Mouse (Mus musculus): Measurements from ENCODE around the gene Efna3. TPM values are rescaled to one million over a fixed set of nuclear protein-coding genes. Genes with fewer than 3 reads are reported as not detected.
A peak's percentile ranks its signal among the peaks of the same experiment; 100 is the strongest.

The Efna3 gene
- 10 to 100 TPM; 67.0 to 69.9 TPM for total RNA-seq (2021)

DNA sequence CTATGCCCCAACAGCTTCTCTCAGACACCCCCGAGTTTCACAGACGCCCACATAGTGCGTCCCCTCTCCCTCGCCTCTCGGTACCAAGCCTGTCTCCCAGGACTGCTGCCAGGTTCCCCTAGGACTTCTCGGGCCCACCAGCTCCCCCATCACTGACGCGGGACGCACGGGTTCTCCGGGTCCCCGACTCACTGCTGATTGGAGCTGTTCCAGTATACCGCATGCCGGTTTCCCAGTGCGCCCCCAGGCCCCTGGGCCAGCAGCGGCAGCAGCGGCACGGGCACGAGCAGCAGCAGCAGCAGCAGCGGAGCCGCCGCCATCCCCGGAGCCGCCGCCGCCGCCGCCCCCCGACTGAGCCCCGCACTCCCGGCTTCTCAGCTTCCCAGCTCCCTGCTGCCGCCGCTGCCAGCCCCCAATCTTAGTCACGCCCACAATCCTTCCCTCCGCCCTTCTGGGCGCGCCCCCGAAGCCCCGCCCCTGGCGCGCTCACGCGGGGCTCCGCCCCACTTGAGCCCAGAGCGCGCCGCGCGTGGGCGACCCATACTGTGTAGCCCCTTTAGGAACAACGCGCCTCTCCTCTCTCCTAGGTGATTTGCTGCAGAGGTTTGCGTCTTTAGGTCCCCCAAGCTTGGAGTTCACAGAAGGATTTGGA lies at the start of gene Efna3:
TSS of gene Efna3 (minus strand) at position 452 of the 652 bp plus-strand sequence.
- DNase-seq: peak; percentile 88

DNA sequence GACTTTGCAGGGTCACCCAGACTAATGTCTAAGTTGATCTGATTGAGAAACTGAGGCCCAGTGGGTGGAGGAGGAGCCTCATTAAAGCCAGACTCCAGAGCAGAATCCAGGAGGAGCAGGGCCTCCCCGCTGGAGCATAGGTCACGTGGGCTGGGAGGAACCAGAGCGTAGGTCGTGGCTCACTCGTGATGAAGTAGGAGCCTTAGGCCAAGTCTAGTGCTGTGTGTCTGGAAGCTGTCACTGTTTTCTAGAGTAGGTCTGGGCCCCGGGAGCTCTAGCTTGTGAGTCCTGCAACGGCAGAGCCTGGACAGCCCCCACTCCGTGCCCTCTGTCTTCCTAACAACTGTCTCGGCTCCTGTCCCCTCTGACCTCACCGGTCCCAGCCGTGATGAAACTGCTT lies 44.6 kb upstream of the Efna3 start:
- DNase-seq: no peak

DNA sequence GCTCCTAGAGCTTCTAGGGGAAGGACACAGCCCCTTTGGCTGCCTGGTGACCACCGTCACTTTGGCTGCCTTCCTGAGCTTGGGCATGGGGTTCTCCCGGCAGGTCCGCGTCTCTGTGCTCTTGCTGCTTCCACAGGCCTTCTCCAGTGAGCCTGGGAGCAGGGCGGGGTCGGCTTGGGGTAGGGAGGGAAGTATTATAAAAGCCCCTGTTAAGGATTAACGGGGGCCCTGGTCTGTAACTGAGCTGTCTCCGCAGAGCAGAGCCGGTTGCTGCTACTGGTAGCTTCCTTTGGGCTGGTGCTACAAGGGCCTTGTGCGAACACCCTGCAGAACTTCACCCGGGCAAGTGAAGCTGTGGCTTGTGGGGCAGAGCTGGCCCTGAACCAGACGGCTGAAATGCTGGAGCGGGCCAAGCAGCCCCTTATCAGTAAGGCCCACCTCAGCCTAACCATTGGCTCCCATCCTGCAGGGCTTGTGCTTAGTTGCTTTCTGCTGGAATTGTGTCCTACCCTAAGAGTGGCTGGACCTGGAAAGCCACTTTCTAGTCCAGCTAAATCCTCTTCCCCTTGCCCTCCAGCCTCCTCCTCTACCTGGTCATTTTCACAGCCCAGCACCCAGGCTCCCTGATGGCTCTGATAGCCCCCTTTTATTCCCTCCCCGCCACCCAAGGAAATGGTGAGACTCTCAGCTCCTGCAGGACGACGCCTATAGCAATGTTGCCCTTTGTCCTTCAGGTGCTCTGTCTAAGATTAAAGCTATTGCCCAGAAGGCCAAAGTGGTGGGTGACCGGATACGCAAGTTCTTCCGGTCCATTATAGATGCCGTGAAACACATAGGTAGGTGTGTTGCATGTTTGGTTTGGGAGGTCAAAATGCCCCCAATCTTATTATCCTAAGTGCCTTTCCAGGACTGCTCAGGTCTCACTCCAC lies 43.0 kb upstream of the Efna3 start:
- DNase-seq: no peak

DNA sequence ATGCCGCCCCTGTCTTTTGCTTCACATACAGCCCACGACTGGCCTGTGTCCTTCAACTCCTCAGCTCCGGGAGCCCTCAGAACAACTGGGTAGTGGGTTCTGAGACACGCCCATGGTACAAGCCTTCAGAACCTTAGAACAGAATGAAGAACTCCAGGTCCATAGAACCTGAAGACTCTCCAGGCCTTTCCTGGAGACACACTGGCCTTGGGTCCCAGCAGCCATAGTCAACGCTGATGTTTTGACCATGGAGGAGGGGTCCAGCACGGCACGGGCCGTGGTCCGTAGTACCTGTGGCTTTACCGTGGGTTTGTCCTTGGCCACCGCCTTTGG lies 42.4 kb upstream of the Efna3 start, which contains the start of gene Dcst1:
TSS of gene Dcst1 (minus strand) at position 101 of the 333 bp plus-strand sequence.
- no peak for DNase-seq

DNA sequence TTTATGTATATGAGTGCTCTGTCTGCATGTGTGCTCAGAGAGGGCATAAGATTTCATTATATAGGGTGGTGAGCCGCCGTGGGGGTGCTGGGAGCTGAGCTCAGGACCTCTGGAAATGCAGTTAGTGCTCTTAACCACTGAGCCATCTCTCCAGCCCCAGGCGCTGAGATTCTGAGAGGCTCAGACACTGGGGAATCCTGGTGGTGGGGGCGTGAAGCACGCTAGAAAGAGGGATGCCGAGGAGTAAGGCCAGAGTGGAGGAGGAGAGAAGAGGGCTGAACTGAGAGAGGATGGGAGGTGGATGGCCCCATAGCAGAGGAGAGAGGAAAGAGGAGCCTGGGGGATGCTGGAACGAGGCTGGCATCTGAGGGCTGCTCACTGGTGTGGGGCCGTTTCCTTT lies 41.9 kb upstream of the Efna3 start:
- DNase-seq: no peak

DNA sequence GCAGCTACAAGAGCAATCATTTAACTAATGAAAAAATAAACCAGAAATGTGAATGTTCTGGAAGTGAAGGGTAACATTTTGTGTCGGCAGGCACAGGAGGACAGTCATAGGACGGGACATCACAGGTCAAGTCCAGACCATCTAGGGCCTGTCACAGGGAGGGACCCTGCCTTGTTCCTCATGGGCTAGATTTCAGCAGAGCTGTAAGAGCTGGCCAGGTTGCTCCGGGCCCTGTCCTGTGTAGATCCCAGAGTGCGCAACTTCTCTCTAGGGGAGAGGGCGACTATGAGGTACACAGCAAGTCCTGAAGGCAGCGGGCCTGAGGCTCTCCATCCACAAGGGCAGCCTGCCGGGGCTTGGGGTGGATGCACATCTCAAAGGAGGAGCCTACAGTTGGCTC lies 38.9 kb upstream of the Efna3 start, which contains the start of gene Dcst2:
TSS of gene Dcst2 (plus strand) at position 301 of the 400 bp plus-strand sequence.
- DNase-seq: no peak

DNA sequence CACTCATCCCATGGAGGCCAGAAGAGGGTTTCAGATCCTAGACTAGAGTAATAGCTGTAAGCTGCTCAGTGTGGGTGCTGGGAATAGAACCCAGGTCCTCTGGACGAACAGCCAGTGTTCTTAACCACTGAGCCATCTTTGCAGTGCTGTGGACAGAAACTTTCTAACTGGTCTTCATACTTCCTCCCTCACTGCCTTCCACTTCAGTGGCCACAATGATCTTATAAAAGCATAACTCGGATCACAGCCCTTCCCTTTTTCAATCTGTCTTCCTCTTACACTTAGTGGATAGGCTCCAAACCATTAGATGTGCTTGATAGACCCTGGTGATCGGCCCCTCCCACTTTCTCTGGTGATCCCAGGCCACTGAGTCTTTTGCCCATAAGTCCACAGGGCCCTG lies 37.5 kb upstream of the Efna3 start:
- no peak for DNase-seq

DNA sequence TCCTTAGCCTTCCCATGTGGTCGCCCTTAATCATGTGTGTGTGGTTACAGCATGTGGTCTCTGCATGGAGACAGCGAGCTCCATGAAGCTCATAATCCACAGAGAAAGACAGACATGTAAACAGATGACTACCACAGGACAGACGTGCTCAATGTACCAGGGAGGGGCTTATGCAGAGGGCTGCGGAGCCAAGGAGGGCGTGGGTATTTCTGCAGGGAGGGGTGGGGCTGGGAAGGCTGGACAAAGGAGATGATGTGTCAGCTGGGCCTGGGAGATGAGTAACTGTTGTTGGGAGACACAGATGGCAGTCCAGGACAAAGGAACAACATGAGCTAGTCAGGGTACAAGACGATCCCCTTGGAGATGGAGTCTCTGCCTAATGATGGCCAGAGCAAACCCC lies 36.9 kb upstream of the Efna3 start:
- DNase-seq: no peak

DNA sequence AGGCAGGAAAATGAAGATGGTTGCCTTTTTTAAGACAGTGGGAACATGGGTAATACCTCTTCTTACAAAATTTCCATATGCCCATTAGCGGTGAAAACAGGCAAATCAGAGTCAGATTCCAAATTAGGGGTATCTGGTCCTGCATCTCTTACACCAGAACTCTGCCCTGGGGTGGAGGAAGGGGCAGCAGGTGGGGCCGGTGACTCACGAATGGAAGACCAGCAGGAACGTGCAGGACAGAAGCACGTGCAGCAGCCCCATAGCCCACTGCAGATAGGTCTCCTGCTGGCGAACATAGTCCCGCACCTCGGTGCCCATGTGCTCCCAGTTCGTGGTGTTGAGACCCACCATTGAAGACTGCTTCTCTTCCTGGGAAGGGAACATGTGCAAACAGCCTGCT lies 33.3 kb upstream of the Efna3 start:
- DNase-seq: no peak

DNA sequence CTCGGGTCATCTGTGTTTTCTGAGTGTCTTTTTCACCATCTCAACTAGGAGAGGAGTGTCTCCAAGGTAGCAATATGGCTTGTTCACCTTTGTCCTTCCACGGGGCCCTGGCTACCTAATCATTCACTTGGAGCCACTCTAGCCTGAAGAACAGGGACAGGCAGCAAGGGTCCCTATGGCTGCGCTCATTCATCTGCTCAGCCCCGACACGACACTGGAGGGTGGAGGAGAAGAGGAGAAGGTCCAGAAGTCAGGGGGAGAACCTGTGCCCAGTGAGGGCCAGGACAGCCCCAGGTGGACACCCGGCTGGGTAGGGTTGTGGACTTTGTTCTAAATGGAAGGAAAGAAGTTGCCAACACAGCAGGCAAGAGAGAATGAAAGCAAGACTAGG lies 32.7 kb upstream of the Efna3 start:
- no peak for DNase-seq

DNA sequence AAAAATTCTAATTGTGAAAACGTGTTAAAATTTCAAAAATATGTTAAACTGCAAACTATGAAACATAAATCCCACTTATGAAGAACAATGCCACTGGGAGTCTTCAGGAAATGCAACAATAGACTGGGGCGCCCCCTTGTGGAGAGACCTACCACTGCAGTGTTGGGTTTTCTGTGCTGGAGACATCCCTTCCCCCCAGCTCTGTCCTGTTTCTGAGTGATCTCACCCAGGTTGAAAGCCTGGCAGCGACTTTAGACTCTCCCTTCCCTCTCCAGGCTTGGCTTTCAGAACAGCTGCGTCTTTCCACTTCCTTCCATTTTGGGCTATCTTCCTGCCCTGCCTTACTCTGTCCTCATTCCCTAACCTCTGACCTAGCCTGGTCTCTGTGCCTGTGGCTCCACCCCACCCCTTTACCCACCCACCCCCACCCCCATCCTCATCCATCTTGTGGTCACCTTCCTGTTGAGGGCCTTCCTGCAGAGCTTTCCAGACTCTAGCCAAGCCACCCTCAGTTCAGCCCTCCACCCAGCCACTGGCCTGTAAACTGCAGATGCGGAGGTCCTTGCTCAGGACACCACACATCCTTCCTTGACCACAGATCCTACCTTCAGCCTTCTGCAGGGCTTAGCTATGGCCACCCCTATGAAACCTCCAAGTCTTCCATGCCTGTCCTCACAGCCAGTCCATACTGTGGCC lies 32.2 kb upstream of the Efna3 start:
- peak; percentile 81 to 86 for DNase-seq

DNA sequence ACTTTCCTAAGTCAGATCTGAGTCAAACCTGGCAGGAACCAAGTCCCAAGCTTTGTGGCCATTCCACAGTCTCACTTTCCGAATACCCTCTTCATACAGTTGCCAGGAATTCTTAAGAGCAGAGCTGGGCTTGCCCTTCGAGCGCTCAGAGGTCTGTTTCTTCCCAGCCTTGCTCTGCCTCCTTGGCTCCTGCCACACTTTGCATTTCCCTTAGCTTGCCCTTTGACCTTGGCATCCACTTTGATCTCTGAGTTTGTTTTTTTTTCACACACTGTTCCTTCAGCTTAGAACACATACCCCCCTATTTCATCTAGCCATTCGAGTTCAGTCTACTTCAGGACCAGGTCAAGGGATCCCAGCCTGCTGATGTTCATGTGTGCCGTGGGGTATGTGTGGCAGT lies 28.5 kb upstream of the Efna3 start:
- no peak for DNase-seq

DNA sequence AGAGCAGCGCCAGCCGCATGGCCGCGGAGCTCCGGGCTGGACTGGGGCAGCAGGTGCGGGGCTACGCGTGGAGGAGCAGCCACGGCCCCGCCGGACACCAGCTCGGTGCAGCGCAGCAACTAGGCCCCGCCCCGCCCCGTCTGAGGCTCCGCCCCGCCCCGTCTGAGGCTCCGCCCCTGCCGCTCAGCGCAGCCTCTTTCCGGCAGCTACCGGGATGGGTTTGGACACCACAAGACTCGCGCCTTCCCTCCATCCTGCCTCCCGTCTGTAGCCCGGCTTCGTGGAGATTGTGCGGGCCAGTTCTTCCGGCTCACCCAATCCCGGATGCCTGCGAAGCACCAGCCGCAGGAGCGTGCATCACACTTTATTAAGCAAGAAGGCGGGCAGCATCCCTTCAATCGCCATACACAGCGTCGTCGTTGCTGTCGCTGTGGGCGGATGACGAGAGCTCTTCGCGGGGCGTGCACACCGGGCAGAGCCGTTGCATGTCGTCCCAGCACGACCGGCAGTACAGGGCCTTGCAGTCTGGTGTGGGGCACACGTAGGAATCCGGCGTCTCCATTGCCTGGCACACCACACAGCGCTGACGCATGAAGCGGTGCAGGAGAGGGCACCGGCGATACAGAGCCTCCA lies 27.2 kb upstream of the Efna3 start, which contains the start of gene Adam15:
TSS of gene Adam15 (minus strand) at position 128 of the 633 bp plus-strand sequence.
- peak; percentile 90 to 91 for DNase-seq

DNA sequence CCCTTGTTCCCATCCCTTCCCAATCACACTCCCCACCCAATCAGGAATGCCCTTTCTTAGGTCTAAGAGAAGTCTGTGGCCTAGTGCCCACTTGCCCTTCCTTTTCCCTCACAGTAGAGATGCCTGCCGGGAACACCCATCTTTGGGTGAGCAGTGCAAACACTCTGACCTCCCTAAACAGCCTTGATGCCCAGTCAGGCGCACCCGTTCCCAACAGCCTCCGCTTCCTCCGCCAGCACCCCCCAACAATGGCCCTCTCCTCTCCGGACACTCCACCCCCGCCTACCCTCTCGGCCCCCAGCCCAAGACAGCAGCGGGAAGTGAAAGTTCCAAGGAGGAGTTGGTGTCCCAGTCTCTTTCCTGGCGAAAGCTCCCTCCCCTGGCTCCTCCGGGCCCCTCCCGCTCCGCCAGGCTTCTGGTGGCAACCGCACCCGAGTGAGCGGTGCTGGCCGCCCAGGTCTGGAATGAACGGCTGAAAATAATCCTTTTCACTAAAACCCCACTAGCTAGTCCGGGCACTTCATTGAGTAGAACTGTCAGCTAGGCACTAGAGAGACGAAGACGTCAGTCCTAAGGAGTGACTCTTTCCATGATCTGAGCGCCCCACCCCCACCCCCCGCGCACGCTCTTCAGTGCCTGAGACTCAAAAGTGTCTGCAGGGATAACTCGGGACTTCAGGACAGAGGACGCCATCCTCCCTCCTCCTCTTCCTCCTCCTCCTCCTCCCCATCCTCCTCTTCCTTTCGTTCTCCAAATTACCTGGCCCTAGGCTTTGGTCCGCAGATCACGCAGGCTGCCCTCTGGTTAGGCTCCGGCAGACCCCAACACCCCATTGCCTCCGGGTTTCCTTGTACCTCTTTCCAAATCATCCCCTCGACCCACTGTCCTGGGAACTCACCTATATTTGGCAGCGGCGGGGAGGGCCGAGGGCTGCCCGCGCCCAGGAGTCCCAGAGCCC lies 26.4 kb upstream of the Efna3 start:
- DNase-seq: no peak

DNA sequence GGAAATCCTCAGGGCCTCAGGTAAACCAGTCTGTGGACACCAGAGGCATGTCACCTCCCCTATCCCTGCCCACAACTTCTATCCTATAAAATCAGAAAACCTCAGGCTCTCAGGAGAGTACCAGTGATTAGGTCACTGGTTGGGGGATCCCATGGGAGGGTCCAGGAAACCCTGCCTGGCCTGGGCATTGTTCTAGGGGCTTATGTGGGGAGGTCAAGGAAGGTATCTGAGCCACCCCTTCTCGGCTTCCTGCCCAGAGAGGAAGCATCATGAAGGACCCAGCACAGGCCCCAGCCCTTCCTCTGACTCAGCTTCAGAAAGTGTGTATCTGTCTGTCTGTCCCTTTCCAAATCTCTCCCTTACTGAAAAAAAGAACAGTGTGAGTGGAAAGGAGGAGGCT lies 25.2 kb upstream of the Efna3 start:
- DNase-seq: no peak

DNA sequence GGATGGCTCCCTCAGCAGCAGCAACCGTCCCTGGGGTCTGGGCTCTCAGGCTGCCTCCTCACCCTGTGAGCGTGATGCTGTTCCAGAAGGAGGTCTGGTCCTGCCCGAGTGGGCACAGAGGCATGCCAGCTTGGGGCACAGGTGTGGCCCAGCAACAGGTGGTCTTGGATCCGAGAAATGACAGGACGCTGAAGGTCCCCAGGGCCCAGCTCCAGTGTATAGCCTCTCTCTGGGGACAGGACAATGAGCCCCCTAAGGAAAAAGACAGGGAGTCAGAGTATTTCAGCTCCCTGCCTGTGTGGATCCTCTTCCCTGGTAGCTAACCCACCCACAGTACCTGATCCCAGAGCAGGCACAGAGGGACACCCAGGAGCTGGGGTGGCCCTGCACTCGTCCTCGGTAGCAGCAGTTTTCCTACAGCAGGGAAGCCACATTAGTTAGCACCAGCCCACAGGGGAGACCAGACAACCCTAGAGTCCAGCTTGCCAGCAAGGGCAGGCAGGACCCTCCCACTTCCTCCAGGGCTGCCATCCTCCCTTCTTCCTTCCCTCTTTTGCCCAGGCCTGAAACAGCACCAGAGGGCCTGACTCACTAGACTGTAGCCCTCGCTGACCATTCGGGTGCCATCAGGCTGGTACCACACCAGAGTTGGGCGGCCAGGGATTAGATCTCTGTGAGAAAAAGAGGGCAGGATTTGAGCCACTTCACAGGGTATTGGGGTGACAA lies 24.2 kb upstream of the Efna3 start:
- DNase-seq: no peak

DNA sequence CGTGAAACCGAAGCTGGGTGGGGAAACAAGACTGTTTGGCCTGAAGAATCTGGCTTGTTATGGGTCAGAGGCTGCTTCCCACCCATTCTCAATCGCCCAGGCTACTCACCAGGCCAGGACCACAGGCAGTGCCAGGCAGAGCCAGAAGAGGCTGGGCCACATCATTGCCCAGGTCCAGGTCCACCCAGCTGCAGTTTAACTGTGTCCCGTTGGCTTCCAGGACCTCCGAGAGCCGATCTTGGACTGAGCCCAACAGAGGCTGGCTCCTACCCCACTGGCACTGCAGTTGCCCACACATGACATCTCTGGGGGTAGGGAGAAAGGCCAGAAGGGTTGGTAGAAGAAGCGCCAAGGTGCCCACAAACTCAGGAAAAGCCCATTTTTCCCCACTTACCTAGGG lies 20.5 kb upstream of the Efna3 start:
- DNase-seq: no peak

DNA sequence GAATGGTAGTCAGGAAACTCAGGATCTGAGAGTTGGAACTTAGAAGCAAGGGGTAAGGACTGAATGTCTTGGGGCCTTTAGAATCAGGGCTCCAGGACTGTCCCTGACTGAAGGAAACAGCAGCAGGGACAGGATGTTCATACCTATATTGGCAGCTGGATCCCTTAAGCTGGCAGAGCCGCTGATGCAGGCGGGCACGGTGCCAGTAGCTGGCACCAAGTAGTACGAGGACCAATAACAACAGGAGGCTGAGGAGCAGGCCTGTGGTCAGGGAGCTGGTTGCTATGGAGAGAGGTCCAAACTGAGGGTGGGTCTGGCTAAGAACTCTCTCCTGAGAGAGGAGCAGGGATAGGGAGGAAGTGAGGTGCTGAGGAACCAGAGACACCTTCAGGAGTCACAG lies 19.0 kb upstream of the Efna3 start:
- no peak for DNase-seq

DNA sequence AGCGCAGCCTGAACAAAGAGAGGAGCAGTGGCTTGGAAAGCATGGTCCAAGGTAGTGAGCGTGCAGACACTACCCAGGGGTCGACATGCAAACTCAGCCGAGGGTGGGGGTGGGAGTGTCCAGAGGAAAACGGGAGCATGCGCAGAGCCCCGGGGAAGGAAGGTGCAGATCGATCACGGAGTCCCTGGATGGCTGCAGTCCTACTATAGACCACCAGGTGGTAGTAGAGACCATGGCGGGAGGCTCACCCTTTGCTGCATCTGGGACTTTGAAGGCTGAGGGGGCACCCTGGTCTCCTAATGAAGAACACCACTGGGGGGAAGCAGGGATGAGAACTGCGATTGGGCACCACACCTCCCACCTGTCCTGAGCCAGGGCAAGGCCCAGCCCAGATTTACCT lies 17.7 kb upstream of the Efna3 start:
- DNase-seq: peak; percentile 78 to 84

DNA sequence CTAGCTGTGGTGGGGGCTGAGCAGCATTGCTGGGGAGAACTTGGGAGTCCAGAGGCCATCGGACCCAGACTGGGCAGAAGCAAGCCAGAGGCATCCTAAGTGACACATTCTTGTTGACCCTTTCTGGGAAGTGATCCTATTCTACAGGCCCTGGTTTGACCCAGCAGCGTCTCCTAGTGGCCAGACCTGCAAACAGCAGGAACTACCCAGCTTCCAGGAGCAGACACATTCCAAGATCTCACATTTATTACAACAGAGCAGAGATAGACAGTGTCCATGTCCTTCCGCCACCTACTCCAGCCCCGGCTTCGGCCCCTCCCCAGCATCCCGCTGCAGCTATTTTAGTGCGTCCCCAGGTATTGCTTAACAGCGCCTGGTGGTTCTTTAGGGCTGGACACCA lies 16.7 kb upstream of the Efna3 start:
- peak in 1 of 2 experiments; percentile 56 for DNase-seq

All from layer of hippocampus, postnatal 36 days (tissue).